Mouse (Mus musculus) midbrain, embryonic 11.5 days (tissue): ENCODE data around the gene Usp21. TPM values are rescaled to one million over a fixed set of nuclear protein-coding genes. Genes with fewer than 3 reads are reported as not detected.
A peak's percentile ranks its signal among the peaks of the same experiment; 100 is the strongest.

Experiments used
- ATAC-seq: fragments of 200-750 bp; cut with Nextera tagmentation; 2 replicates; pipeline ENCODE4 v1.8.0; 2017; ENCODE audit warnings: moderate TSS enrichment, moderate library complexity; ENCODE audit not compliant: low FRiP score
- DNase-seq: peaks from one replicate; pipeline ENCODE4 v3.0.0; 2015; ENCODE audit warnings: low spot score; ENCODE audit errors: missing footprints
- H3K27ac ChIP-seq: fragments of 300-500 bp; sonication (generic); 2 replicates; pipeline ENCODE4 v1.5.1; 2014; ENCODE audit warnings: low read depth, low read length
- H3K27me3 ChIP-seq: fragments of 300-500 bp; sonication (generic); 2 replicates; pipeline ENCODE4 v1.6.1; 2014; ENCODE audit warnings: mild to moderate bottlenecking, low read length, moderate library complexity, mixed read lengths; ENCODE audit not compliant: control insufficient read depth, insufficient read depth
- H3K36me3 ChIP-seq: fragments of 300-500 bp; sonication (generic); 2 replicates; pipeline ENCODE4 v1.6.1; 2014; ENCODE audit warnings: mild to moderate bottlenecking, low read length, moderate library complexity, mixed read lengths; ENCODE audit not compliant: control insufficient read depth, insufficient read depth
- H3K4me1 ChIP-seq: fragments of 300-500 bp; sonication (generic); 2 replicates; pipeline ENCODE4 v1.6.1; 2014; ENCODE audit warnings: low read length; ENCODE audit not compliant: control insufficient read depth, insufficient read depth
- H3K4me2 ChIP-seq: fragments of 300-500 bp; sonication (generic); 2 replicates; pipeline ENCODE4 v1.6.1; 2014; ENCODE audit warnings: mild to moderate bottlenecking, moderate library complexity
- H3K4me3 ChIP-seq: fragments of 300-500 bp; sonication (generic); 2 replicates; pipeline ENCODE4 v1.5.1; 2014; ENCODE audit warnings: low read depth, low read length
- H3K9ac ChIP-seq: fragments of 300-500 bp; sonication (generic); 2 replicates; pipeline ENCODE4 v1.6.1; 2014; ENCODE audit warnings: low read length
- H3K9me3 ChIP-seq: fragments of 300-500 bp; sonication (generic); 2 replicates; pipeline ENCODE4 v1.6.1; 2016; ENCODE audit warnings: low read length; ENCODE audit not compliant: control insufficient read depth
- WGBS: fragments of 180-500 bp; shearing (Covaris S2); extraction: QIAGEN DNeasy Blood & Tissue Kit; methylation state at CpG from one replicate; pipeline ENCODE4 v1.1.7; 2014; 5-methylcytosine and 5-hydroxymethylcytosine counted together
- polyA plus RNA-seq: library from polyadenylated mRNA; unstranded; fragments of >200 nt; fragmentation: Nextera tagmentation; extraction: Ambion mirVana; gene quantifications from 2 replicates; pipeline ENCODE4 v1.2.1, GENCODE M21; 2014

The Usp21 gene
- polyA plus RNA-seq, 1 experiment from 2014 or later: 88.6 TPM

GRCm38 (mm10) chr1:171280916-171281527 is 6.8 kb downstream of the Usp21 start, which contains the start of gene Ppox:
TSS of gene Ppox (minus strand) at chr1:171281186.
- H3K36me3 ChIP-seq: peaks cover 15% of the 10 kb centered on the region

GRCm38 (mm10) chr1:171280250-171280915 is 7.4 kb downstream of the Usp21 start:
- peaks cover 8% of the 10 kb centered on the region for H3K4me1 ChIP-seq
- peak overlapping the region; percentile 86 for H3K4me2 ChIP-seq
- 2% methylated on average over 25 of the region's 25 CpGs for WGBS
- peak overlapping the region; percentile 85 for H3K9ac ChIP-seq
- H3K27me3 ChIP-seq: no peaks in the 10 kb centered on the region
- H3K4me3 ChIP-seq: peak overlapping the region; percentile 69
- peaks cover 17% of the 10 kb centered on the region for H3K36me3 ChIP-seq
- H3K27ac ChIP-seq: no peak overlapping the region
- ATAC-seq (no peak; the same call in 1 of the 2 replicates), DNase-seq (no peak)
- no peaks in the 10 kb centered on the region for H3K9me3 ChIP-seq

More at GRCm38 (mm10) chr1:171280916-171281527, 6.8 kb downstream of the Usp21 start, which contains the start of gene Ppox:
- ATAC-seq: peak; percentile 98
- peak; percentile 96 for DNase-seq
- H3K9ac ChIP-seq: peak within 1 kb of the TSS; percentile 85
- H3K27ac ChIP-seq: peak within 1 kb of the TSS; percentile 49; the same call in 1 of the 2 replicates
- peak within 1 kb of the TSS; percentile 86 for H3K4me2 ChIP-seq
- 0% methylated on average over 26 of the region's 26 CpGs for WGBS
- peak within 1 kb of the TSS; percentile 69 for H3K4me3 ChIP-seq
- no peaks in the 10 kb centered on the region for H3K27me3 ChIP-seq
- no peaks in the 10 kb centered on the region for H3K9me3 ChIP-seq
- peaks cover 8% of the 10 kb centered on the region for H3K4me1 ChIP-seq

GRCm38 (mm10) chr1:171279721-171280120 is 8.1 kb downstream of the Usp21 start:
- H3K27ac ChIP-seq: no peak overlapping the region
- no peaks in the 10 kb centered on the region for H3K9me3 ChIP-seq
- peak overlapping the region; percentile 69; the same call in 1 of the 2 replicates for H3K4me3 ChIP-seq
- H3K27me3 ChIP-seq: no peaks in the 10 kb centered on the region
- WGBS: 53% methylated on average over 5 of the region's 5 CpGs
- DNase-seq: no peak
- H3K4me1 ChIP-seq: peaks cover 8% of the 10 kb centered on the region
- peak overlapping the region; percentile 85 for H3K9ac ChIP-seq
- peak overlapping the region; percentile 86 for H3K4me2 ChIP-seq
- peaks cover 17% of the 10 kb centered on the region for H3K36me3 ChIP-seq
- ATAC-seq: no peak

GRCm38 (mm10) chr1:171279012-171279705 is 8.6 kb downstream of the Usp21 start:
- ATAC-seq (no peak), DNase-seq (no peak)
- WGBS: 90% methylated on average over 14 of the region's 14 CpGs
- 0 out of 2 replicates have a peak overlapping the region, but pooled peaks have one; percentile 2 for H3K4me3 ChIP-seq
- H3K9ac ChIP-seq: no peak overlapping the region
- H3K27me3 ChIP-seq: no peaks in the 10 kb centered on the region
- peaks cover 17% of the 10 kb centered on the region for H3K36me3 ChIP-seq
- no peak overlapping the region for H3K27ac ChIP-seq
- H3K4me1 ChIP-seq: peaks cover 8% of the 10 kb centered on the region
- H3K9me3 ChIP-seq: no peaks in the 10 kb centered on the region
- no peak overlapping the region for H3K4me2 ChIP-seq

- Histone ChIP-seq H3K36me3 (peaks cover 17% of the 10 kb centered on the region), H3K4me3 (no peak overlapping the region), H3K9me3 (no peaks in the 10 kb centered on the region), H3K27me3 (no peaks in the 10 kb centered on the region), H3K4me2 (no peak overlapping the region), H3K9ac (no peak overlapping the region), H3K4me1 (peaks cover 8% of the 10 kb centered on the region), H3K27ac (no peak overlapping the region)
- no peak for ATAC-seq
- no peak for DNase-seq
- 96% methylated on average over 8 of the region's 8 CpGs for WGBS
These were observed 9.4 kb downstream of the Usp21 start for GRCm38 (mm10) chr1:171278436-171278835.

- H3K4me3 ChIP-seq: no peak overlapping the region
- 88% methylated on average over 10 of the region's 10 CpGs for WGBS
- no peak overlapping the region for H3K27ac ChIP-seq
- no peaks in the 10 kb centered on the region for H3K27me3 ChIP-seq
- H3K4me1 ChIP-seq: peaks cover 8% of the 10 kb centered on the region
- H3K9me3 ChIP-seq: no peaks in the 10 kb centered on the region
- no peak overlapping the region for H3K4me2 ChIP-seq
- no peak overlapping the region for H3K9ac ChIP-seq
- no peak for ATAC-seq
- no peak for DNase-seq
- peaks cover 17% of the 10 kb centered on the region for H3K36me3 ChIP-seq
These were observed 10.1 kb downstream of the Usp21 start for GRCm38 (mm10) chr1:171277736-171278135.

- Histone ChIP-seq H3K4me1 (peaks cover 8% of the 10 kb centered on the region), H3K4me2 (no peak overlapping the region), H3K9me3 (no peaks in the 10 kb centered on the region), H3K9ac (no peak overlapping the region), H3K27me3 (no peaks in the 10 kb centered on the region), H3K36me3 (peaks cover 17% of the 10 kb centered on the region), H3K27ac (no peak overlapping the region), H3K4me3 (no peak overlapping the region)
- DNase-seq: no peak
- ATAC-seq: no peak
- 93% methylated on average over 14 of the region's 14 CpGs for WGBS
These were observed 11.6 kb downstream of the Usp21 start for GRCm38 (mm10) chr1:171276110-171276748.

- Histone ChIP-seq H3K4me2 (no peak overlapping the region), H3K27me3 (no peaks in the 10 kb centered on the region), H3K4me3 (no peak overlapping the region), H3K4me1 (peaks cover 11% of the 10 kb centered on the region), H3K9ac (no peak overlapping the region), H3K27ac (no peak overlapping the region), H3K9me3 (no peaks in the 10 kb centered on the region), H3K36me3 (peaks cover 17% of the 10 kb centered on the region)
- WGBS: 84% methylated on average over 11 of the region's 11 CpGs
- ATAC-seq (no peak), DNase-seq (no peak)
These were observed 12.6 kb downstream of the Usp21 start for GRCm38 (mm10) chr1:171275144-171275734.
